Mouse (Mus musculus) lung, embryonic 16.5 days (tissue): ENCODE results near the gene Otogl. TPM values are rescaled to one million over a fixed set of nuclear protein-coding genes. Genes with fewer than 3 reads are reported as not detected.

Experiments
- ATAC-seq: fragments of 200-750 bp; cut with Nextera tagmentation; 2 replicates; pipeline ENCODE4 v1.8.0; 2017; ENCODE audit warnings: low read depth, mild to moderate bottlenecking, moderate library complexity
- H3K27ac ChIP-seq: fragments of 300-500 bp; sonication (generic); 2 replicates; pipeline ENCODE4 v1.5.1; 2014; ENCODE audit warnings: mild to moderate bottlenecking, control low read depth, low read length
- H3K27me3 ChIP-seq: fragments of 300-500 bp; sonication (generic); 2 replicates; pipeline ENCODE4 v1.6.1; 2014; ENCODE audit warnings: low read depth, low read length, mixed read lengths; ENCODE audit not compliant: control insufficient read depth, insufficient read depth
- H3K36me3 ChIP-seq: fragments of 300-500 bp; sonication (generic); 2 replicates; pipeline ENCODE4 v1.6.1; 2014; ENCODE audit warnings: low read length; ENCODE audit not compliant: control insufficient read depth, insufficient read depth
- H3K4me1 ChIP-seq: fragments of 300-500 bp; sonication (generic); replicated peaks from 2 replicates; pipeline ENCODE4 v1.6.1; 2014; ENCODE audit warnings: low read length, mixed read lengths; ENCODE audit not compliant: control insufficient read depth, insufficient read depth
- H3K4me2 ChIP-seq: fragments of 300-500 bp; sonication (generic); 2 replicates; pipeline ENCODE4 v1.6.1; 2014; ENCODE audit warnings: low read depth, low read length, control low read depth
- H3K4me3 ChIP-seq: fragments of 300-500 bp; sonication (generic); 2 replicates; pipeline ENCODE4 v1.5.1; 2014; ENCODE audit warnings: mild to moderate bottlenecking, low read length, control low read depth
- H3K9ac ChIP-seq: fragments of 300-500 bp; sonication (generic); 2 replicates; pipeline ENCODE4 v1.6.1; 2014; ENCODE audit warnings: low read length, control low read depth
- H3K9me3 ChIP-seq: fragments of 300-500 bp; sonication (generic); 2 replicates; pipeline ENCODE4 v1.6.1; 2016; ENCODE audit warnings: low read length; ENCODE audit not compliant: control insufficient read depth
- whole genome bisulfite sequencing: fragments of 180-500 bp; shearing (Covaris S2); extraction: QIAGEN DNeasy Blood & Tissue Kit; methylation state at CpG from one replicate; pipeline ENCODE4 v1.1.7; 2014; 5-methylcytosine and 5-hydroxymethylcytosine counted together
- polyA plus RNA-seq: library from polyadenylated mRNA; unstranded; fragments of >200 nt; fragmentation: Nextera tagmentation; extraction: Ambion mirVana; gene quantifications from 2 replicates; pipeline ENCODE4 v1.2.1, GENCODE M21; 2015

Gene Otogl
- polyA plus RNA-seq, 1 experiment from 2014 or later: 0.06 TPM

GRCm38 (mm10) chr10:107922750-107923149 lies 10.8 kb upstream of the Otogl start:
- no peak for ATAC-seq
- no peak overlapping the region for H3K4me2 ChIP-seq
- no peaks in the 10 kb centered on the region for H3K36me3 ChIP-seq
- H3K27me3 ChIP-seq: no peaks in the 10 kb centered on the region
- H3K27ac ChIP-seq: no peak overlapping the region
- H3K4me1 ChIP-seq: peaks cover 2% of the 10 kb centered on the region; the same call in 1 of the 2 replicates
- H3K9me3 ChIP-seq: no peaks in the 10 kb centered on the region
- no peak overlapping the region for H3K9ac ChIP-seq
- 6% methylated on average over 1 of the region's 1 CpGs for WGBS
- H3K4me3 ChIP-seq: no peak overlapping the region

- no peak overlapping the region for H3K4me3 ChIP-seq
- no peaks in the 10 kb centered on the region for H3K27me3 ChIP-seq
- H3K4me1 ChIP-seq: peaks cover 2% of the 10 kb centered on the region; the same call in 1 of the 2 replicates
- H3K9me3 ChIP-seq: no peaks in the 10 kb centered on the region
- WGBS: 7% methylated on average over 1 of the region's 1 CpGs
- H3K4me2 ChIP-seq: no peak overlapping the region
- H3K36me3 ChIP-seq: no peaks in the 10 kb centered on the region
- H3K9ac ChIP-seq: no peak overlapping the region
- H3K27ac ChIP-seq: no peak overlapping the region
- ATAC-seq: no peak
Observed at GRCm38 (mm10) chr10:107921549-107921948, 9.6 kb upstream of the Otogl start.

GRCm38 (mm10) chr10:107921134-107921533 lies 9.2 kb upstream of the Otogl start:
- Histone ChIP-seq H3K9me3 (no peaks in the 10 kb centered on the region), H3K36me3 (no peaks in the 10 kb centered on the region), H3K9ac (no peak overlapping the region), H3K27ac (no peak overlapping the region), H3K4me2 (no peak overlapping the region), H3K27me3 (no peaks in the 10 kb centered on the region), H3K4me3 (no peak overlapping the region), H3K4me1 (peaks cover 2% of the 10 kb centered on the region; the same call in 1 of the 2 replicates)
- WGBS: 74% methylated on average over 1 of the region's 1 CpGs
- no peak for ATAC-seq

GRCm38 (mm10) chr10:107913013-107913412 lies 1.1 kb upstream of the Otogl start:
- Histone ChIP-seq H3K4me1 (no peaks in the 10 kb centered on the region), H3K27ac (no peak overlapping the region), H3K4me2 (no peak overlapping the region), H3K4me3 (no peak overlapping the region), H3K9me3 (peaks cover under 1% of the 10 kb centered on the region; the same call in 1 of the 2 replicates), H3K9ac (no peak overlapping the region), H3K27me3 (no peaks in the 10 kb centered on the region), H3K36me3 (no peaks in the 10 kb centered on the region)
- ATAC-seq: no peak
- WGBS: 63% methylated on average over 2 of the region's 2 CpGs

GRCm38 (mm10) chr10:107906453-107906852 lies 5.5 kb downstream of the Otogl start:
- H3K9ac ChIP-seq: no peak overlapping the region

GRCm38 (mm10) chr10:107905274-107906034 lies 6.5 kb downstream of the Otogl start:
- peaks cover 10% of the 10 kb centered on the region for H3K4me1 ChIP-seq
- WGBS: 43% methylated on average over 7 of the region's 7 CpGs
- H3K27me3 ChIP-seq: no peaks in the 10 kb centered on the region
- no peaks in the 10 kb centered on the region for H3K36me3 ChIP-seq
- H3K9me3 ChIP-seq: peaks cover 4% of the 10 kb centered on the region; the same call in 1 of the 2 replicates
- H3K4me3 ChIP-seq: no peak overlapping the region
- peak; percentile 36; the same call in 1 of the 2 replicates for ATAC-seq
- no peak overlapping the region for H3K9ac ChIP-seq
- no peak overlapping the region for H3K4me2 ChIP-seq
- H3K27ac ChIP-seq: peak overlapping the region; percentile 29

More at GRCm38 (mm10) chr10:107906453-107906852, 5.5 kb downstream of the Otogl start:
- peaks cover 4% of the 10 kb centered on the region; the same call in 1 of the 2 replicates for H3K9me3 ChIP-seq
- 0 out of 2 replicates have a peak, but pooled peaks have one; percentile 42 for ATAC-seq
- no peak overlapping the region for H3K4me2 ChIP-seq
- H3K27ac ChIP-seq: no peak overlapping the region
- 48% methylated on average over 10 of the region's 10 CpGs for WGBS
- no peaks in the 10 kb centered on the region for H3K36me3 ChIP-seq
- H3K4me1 ChIP-seq: peaks cover 9% of the 10 kb centered on the region
- H3K27me3 ChIP-seq: no peaks in the 10 kb centered on the region
- no peak overlapping the region for H3K4me3 ChIP-seq

- H3K9me3 ChIP-seq: no peaks in the 10 kb centered on the region
- H3K4me3 ChIP-seq: no peak overlapping the region
- no peaks in the 10 kb centered on the region for H3K27me3 ChIP-seq
- H3K4me1 ChIP-seq: peaks cover 10% of the 10 kb centered on the region
- 45% methylated on average over 8 of the region's 8 CpGs for WGBS
- H3K27ac ChIP-seq: no peak overlapping the region
- no peak for ATAC-seq
- H3K9ac ChIP-seq: no peak overlapping the region
- no peaks in the 10 kb centered on the region for H3K36me3 ChIP-seq
- H3K4me2 ChIP-seq: no peak overlapping the region
Observed at GRCm38 (mm10) chr10:107901958-107902357, 10.0 kb downstream of the Otogl start.

GRCm38 (mm10) chr10:107901204-107901879 lies 10.6 kb downstream of the Otogl start:
- peaks cover 6% of the 10 kb centered on the region for H3K4me1 ChIP-seq
- no peak overlapping the region for H3K9ac ChIP-seq
- 45% methylated on average over 13 of the region's 13 CpGs for WGBS
- no peaks in the 10 kb centered on the region for H3K9me3 ChIP-seq
- H3K4me3 ChIP-seq: no peak overlapping the region
- ATAC-seq: peak; percentile 52; the same call in 1 of the 2 replicates
- H3K27me3 ChIP-seq: no peaks in the 10 kb centered on the region
- H3K36me3 ChIP-seq: no peaks in the 10 kb centered on the region
- no peak overlapping the region for H3K27ac ChIP-seq
- H3K4me2 ChIP-seq: no peak overlapping the region

- no peaks in the 10 kb centered on the region for H3K27me3 ChIP-seq
- no peak overlapping the region for H3K4me3 ChIP-seq
- no peak overlapping the region for H3K9ac ChIP-seq
- H3K36me3 ChIP-seq: no peaks in the 10 kb centered on the region
- no peak for ATAC-seq
- 60% methylated on average over 6 of the region's 6 CpGs for WGBS
- H3K27ac ChIP-seq: no peak overlapping the region
- peaks cover 5% of the 10 kb centered on the region for H3K4me1 ChIP-seq
- no peaks in the 10 kb centered on the region for H3K9me3 ChIP-seq
- no peak overlapping the region for H3K4me2 ChIP-seq
Observed at GRCm38 (mm10) chr10:107899946-107900345, 12.0 kb downstream of the Otogl start.
